Mouse (Mus musculus): Measurements from ENCODE around the gene Ugt1a1. TPM values are rescaled to one million over a fixed set of nuclear protein-coding genes. Genes with fewer than 3 reads are reported as not detected.

The Ugt1a1 gene
- polyA plus RNA-seq, 1 experiment from 2014 or later, result not detected

GRCm38 (mm10) chr1:88200456-88200855 lies 11.3 kb upstream of the Ugt1a1 start, which contains the start of gene Ugt1a2:
Gene Ugt1a2, plus strand, starts transcription at chr1:88200601.
- no peaks in the 10 kb centered on the region for H3K36me3 ChIP-seq (ENCODE audit: control insufficient read depth, insufficient read depth)
- H3K9ac ChIP-seq (replicated peaks; ENCODE audit: low read depth, low read length), result no peak within 1 kb of the TSS
- no peaks in the 10 kb centered on the region for H3K27me3 ChIP-seq (replicated peaks; ENCODE audit: control insufficient read depth, insufficient read depth, low read length)
- H3K4me1 ChIP-seq (replicated peaks; ENCODE audit: control insufficient read depth, insufficient read depth, low read length), result no peaks in the 10 kb centered on the region
- 0 out of 2 replicates have a peak, but pooled peaks cover 2% of the 10 kb centered on the region for H3K9me3 ChIP-seq (ENCODE audit: control insufficient read depth, low read length)
- no peak within 1 kb of the TSS for H3K4me2 ChIP-seq (ENCODE audit: low read length)
- ATAC-seq, result no peak
- H3K4me3 ChIP-seq (replicated peaks; ENCODE audit: low read length), result no peak within 1 kb of the TSS
- H3K27ac ChIP-seq (ENCODE audit: low read length), result no peak within 1 kb of the TSS
- 91% methylated on average over 7 of the region's 7 CpGs for WGBS

GRCm38 (mm10) chr1:88205294-88205922 lies 6.4 kb upstream of the Ugt1a1 start, which contains the start of gene Dnajb3:
Gene Dnajb3, minus strand, starts transcription at chr1:88205782.
- no peak within 1 kb of the TSS; the same call in 1 of the 2 replicates for H3K27ac ChIP-seq (ENCODE audit: low read length)
- H3K9me3 ChIP-seq (ENCODE audit: control insufficient read depth, low read length), result 0 out of 2 replicates have a peak, but pooled peaks cover 2% of the 10 kb centered on the region
- no peaks in the 10 kb centered on the region for H3K4me1 ChIP-seq (replicated peaks; ENCODE audit: control insufficient read depth, insufficient read depth, low read length)
- peak; percentile 100 for ATAC-seq
- WGBS, result 8% methylated on average over 62 of the region's 62 CpGs
- no peaks in the 10 kb centered on the region for H3K27me3 ChIP-seq (replicated peaks; ENCODE audit: control insufficient read depth, insufficient read depth, low read length)
- H3K9ac ChIP-seq (replicated peaks; ENCODE audit: low read depth, low read length), result peak within 1 kb of the TSS; percentile 67
- H3K4me3 ChIP-seq (replicated peaks; ENCODE audit: low read length), result peak within 1 kb of the TSS; percentile 56
- H3K4me2 ChIP-seq (ENCODE audit: low read length), result peak within 1 kb of the TSS; percentile 69
- no peaks in the 10 kb centered on the region for H3K36me3 ChIP-seq (ENCODE audit: control insufficient read depth, insufficient read depth)

- Histone ChIP-seq H3K4me2 (ENCODE audit: low read length) (no peak overlapping the region), H3K9me3 (ENCODE audit: control insufficient read depth, low read length) (peaks cover 9% of the 10 kb centered on the region), H3K27ac (ENCODE audit: low read length) (no peak overlapping the region), H3K4me3 (replicated peaks; ENCODE audit: low read length) (no peak overlapping the region), H3K4me1 (replicated peaks; ENCODE audit: control insufficient read depth, insufficient read depth, low read length) (no peaks in the 10 kb centered on the region), H3K9ac (replicated peaks; ENCODE audit: low read depth, low read length) (no peak overlapping the region), H3K27me3 (replicated peaks; ENCODE audit: control insufficient read depth, insufficient read depth, low read length) (no peaks in the 10 kb centered on the region), H3K36me3 (ENCODE audit: control insufficient read depth, insufficient read depth) (no peaks in the 10 kb centered on the region)
- 75% methylated on average over 2 of the region's 2 CpGs for WGBS
- no peak for ATAC-seq
Observed at GRCm38 (mm10) chr1:88206843-88207479, 4.8 kb upstream of the Ugt1a1 start.

DNA sequence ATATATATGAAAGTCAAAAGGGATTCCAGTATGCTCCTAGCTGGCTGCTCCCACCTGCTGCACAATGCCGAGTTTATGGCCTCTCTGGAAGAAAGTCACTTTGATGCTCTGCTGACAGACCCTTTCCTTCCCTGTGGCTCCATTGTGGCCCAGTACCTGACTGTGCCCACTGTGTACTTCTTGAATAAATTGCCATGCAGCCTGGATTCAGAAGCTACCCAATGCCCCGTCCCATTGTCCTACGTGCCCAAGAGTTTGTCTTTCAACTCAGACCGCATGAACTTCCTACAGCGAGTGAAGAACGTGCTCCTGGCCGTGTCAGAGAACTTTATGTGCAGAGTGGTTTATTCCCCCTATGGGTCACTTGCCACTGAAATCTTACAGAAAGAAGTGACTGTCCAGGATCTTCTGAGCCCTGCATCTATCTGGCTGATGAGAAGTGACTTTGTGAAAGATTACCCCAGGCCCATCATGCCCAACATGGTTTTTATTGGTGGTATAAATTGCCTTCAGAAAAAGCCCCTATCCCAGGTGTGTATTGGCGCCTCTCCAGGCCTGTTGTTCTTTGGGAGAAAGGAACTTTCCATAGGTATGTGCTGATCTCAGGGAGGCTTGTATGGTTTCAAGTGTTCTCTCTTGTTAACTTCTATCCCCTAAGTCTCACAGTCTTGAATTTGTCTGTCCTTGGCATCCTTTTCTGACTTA lies 734 bp downstream of the Ugt1a1 start:
- 64% methylated on average over 8 of the region's 8 CpGs for WGBS
- Histone ChIP-seq H3K9me3 (ENCODE audit: control insufficient read depth, low read length) (peaks cover 58% of the 10 kb centered on the region), H3K9ac (replicated peaks; ENCODE audit: low read depth, low read length) (no peak overlapping the region), H3K27me3 (replicated peaks; ENCODE audit: control insufficient read depth, insufficient read depth, low read length) (no peaks in the 10 kb centered on the region), H3K4me2 (ENCODE audit: low read length) (no peak overlapping the region), H3K27ac (ENCODE audit: low read length) (no peak overlapping the region), H3K4me1 (replicated peaks; ENCODE audit: control insufficient read depth, insufficient read depth, low read length) (no peaks in the 10 kb centered on the region), H3K4me3 (replicated peaks; ENCODE audit: low read length) (no peak overlapping the region), H3K36me3 (ENCODE audit: control insufficient read depth, insufficient read depth) (no peaks in the 10 kb centered on the region)
- ATAC-seq, result peak; percentile 40; the same call in 1 of the 2 replicates

GRCm38 (mm10) chr1:88213061-88213460 lies 1.3 kb downstream of the Ugt1a1 start:
- no peak overlapping the region for H3K4me2 ChIP-seq (ENCODE audit: low read length)
- 79% methylated on average over 1 of the region's 1 CpGs for WGBS
- H3K4me3 ChIP-seq (replicated peaks; ENCODE audit: low read length), result no peak overlapping the region
- no peak overlapping the region for H3K27ac ChIP-seq (ENCODE audit: low read length)
- H3K9me3 ChIP-seq (ENCODE audit: control insufficient read depth, low read length), result peaks cover 60% of the 10 kb centered on the region
- H3K9ac ChIP-seq (replicated peaks; ENCODE audit: low read depth, low read length), result no peak overlapping the region
- H3K4me1 ChIP-seq (replicated peaks; ENCODE audit: control insufficient read depth, insufficient read depth, low read length), result no peaks in the 10 kb centered on the region
- H3K27me3 ChIP-seq (replicated peaks; ENCODE audit: control insufficient read depth, insufficient read depth, low read length), result no peaks in the 10 kb centered on the region
- no peaks in the 10 kb centered on the region for H3K36me3 ChIP-seq (ENCODE audit: control insufficient read depth, insufficient read depth)
- ATAC-seq, result no peak

- no peak overlapping the region for H3K27ac ChIP-seq (ENCODE audit: low read length)
- 82% methylated on average over 2 of the region's 2 CpGs for WGBS
- no peaks in the 10 kb centered on the region for H3K4me1 ChIP-seq (replicated peaks; ENCODE audit: control insufficient read depth, insufficient read depth, low read length)
- no peak overlapping the region for H3K4me2 ChIP-seq (ENCODE audit: low read length)
- H3K9me3 ChIP-seq (ENCODE audit: control insufficient read depth, low read length), result peaks cover 60% of the 10 kb centered on the region
- no peaks in the 10 kb centered on the region for H3K36me3 ChIP-seq (ENCODE audit: control insufficient read depth, insufficient read depth)
- no peaks in the 10 kb centered on the region for H3K27me3 ChIP-seq (replicated peaks; ENCODE audit: control insufficient read depth, insufficient read depth, low read length)
- no peak overlapping the region for H3K9ac ChIP-seq (replicated peaks; ENCODE audit: low read depth, low read length)
- 0 out of 2 replicates have a peak, but pooled peaks have one; percentile 25 for ATAC-seq
- H3K4me3 ChIP-seq (replicated peaks; ENCODE audit: low read length), result no peak overlapping the region
Observed at GRCm38 (mm10) chr1:88213766-88214461, 2.2 kb downstream of the Ugt1a1 start.

DNA sequence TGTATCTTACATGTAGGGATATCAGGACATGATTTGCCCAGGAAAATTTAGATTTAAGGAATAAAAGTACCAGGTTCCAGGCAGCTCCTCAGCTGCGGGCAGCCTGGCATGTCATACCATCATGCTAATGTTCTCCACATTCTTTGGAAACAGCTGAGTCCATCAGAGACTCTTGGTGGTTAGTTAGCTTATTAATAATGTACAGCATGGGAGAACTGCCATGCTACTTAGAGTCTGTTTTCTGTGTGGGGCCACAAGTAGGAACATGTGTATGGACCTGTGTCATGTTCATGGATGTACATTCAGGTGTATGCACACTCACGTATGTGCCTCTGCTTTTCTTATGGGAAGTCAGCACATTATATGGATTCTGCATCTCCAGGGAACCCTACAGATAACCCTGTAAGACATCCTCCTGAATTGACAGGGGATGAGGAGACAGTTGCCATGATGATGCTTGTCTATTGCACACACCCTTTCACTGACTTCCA lies 2.7 kb downstream of the Ugt1a1 start:
- Histone ChIP-seq H3K27ac (ENCODE audit: low read length) (no peak overlapping the region), H3K4me1 (replicated peaks; ENCODE audit: control insufficient read depth, insufficient read depth, low read length) (no peaks in the 10 kb centered on the region), H3K9me3 (ENCODE audit: control insufficient read depth, low read length) (peaks cover 60% of the 10 kb centered on the region), H3K36me3 (ENCODE audit: control insufficient read depth, insufficient read depth) (no peaks in the 10 kb centered on the region), H3K27me3 (replicated peaks; ENCODE audit: control insufficient read depth, insufficient read depth, low read length) (no peaks in the 10 kb centered on the region), H3K4me2 (ENCODE audit: low read length) (no peak overlapping the region), H3K9ac (replicated peaks; ENCODE audit: low read depth, low read length) (no peak overlapping the region), H3K4me3 (replicated peaks; ENCODE audit: low read length) (no peak overlapping the region)
- WGBS, result 82% methylated on average over 2 of the region's 2 CpGs
- ATAC-seq, result no peak

DNA sequence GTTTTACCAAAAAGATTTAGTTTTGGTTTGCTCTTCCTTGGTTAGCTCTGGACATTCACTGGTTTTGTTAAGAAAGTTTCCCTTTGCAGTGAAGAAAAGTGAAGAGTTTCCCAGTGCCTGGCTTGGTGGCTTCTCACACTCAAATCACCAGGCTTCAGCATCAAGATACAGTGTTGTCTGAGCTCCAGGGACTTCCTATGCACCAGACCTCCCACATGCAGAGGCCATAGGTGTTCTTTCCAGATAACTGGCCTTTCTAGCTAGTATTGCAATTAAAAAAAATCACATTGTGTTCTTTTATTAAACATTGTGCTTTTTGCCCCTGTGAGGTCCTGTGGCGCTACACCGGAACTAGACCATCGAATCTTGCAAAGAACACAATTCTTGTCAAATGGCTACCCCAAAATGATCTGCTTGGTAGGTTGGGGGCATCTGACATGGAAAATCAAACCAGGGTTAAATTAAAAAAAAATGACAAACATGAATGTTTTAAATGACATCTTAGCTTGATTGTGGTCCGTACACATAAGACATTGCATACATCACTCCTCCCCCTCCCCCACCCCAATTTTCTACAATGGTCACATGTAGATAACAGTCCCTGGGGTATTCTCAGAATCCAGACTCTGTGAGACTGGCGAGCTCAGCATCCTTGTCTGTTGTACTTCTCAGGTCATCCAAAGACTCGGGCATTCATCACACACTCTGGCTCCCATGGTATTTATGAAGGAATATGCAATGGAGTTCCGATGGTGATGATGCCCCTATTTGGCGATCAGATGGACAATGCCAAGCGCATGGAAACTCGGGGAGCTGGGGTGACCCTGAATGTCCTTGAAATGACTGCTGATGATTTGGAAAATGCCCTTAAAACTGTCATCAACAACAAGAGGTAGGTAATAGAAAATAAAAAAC lies 4.0 kb downstream of the Ugt1a1 start:
- no peaks in the 10 kb centered on the region for H3K36me3 ChIP-seq (ENCODE audit: control insufficient read depth, insufficient read depth)
- WGBS, result 72% methylated on average over 10 of the region's 10 CpGs
- ATAC-seq, result no peak
- H3K4me1 ChIP-seq (replicated peaks; ENCODE audit: control insufficient read depth, insufficient read depth, low read length), result no peaks in the 10 kb centered on the region
- peaks cover 60% of the 10 kb centered on the region for H3K9me3 ChIP-seq (ENCODE audit: control insufficient read depth, low read length)
- H3K4me3 ChIP-seq (replicated peaks; ENCODE audit: low read length), result no peak overlapping the region
- H3K4me2 ChIP-seq (ENCODE audit: low read length), result no peak overlapping the region
- H3K27me3 ChIP-seq (replicated peaks; ENCODE audit: control insufficient read depth, insufficient read depth, low read length), result no peaks in the 10 kb centered on the region
- no peak overlapping the region for H3K9ac ChIP-seq (replicated peaks; ENCODE audit: low read depth, low read length)
- H3K27ac ChIP-seq (ENCODE audit: low read length), result no peak overlapping the region
